Mouse (Mus musculus): ENCODE data around the gene Sgms1. TPM values are rescaled to one million over a fixed set of nuclear protein-coding genes. Genes with fewer than 3 reads are reported as not detected.

Sgms1 gene
- 39.9 TPM for polyA plus RNA-seq (2014; fragmentation: Illumina TruSeq; extraction: RNeasy Lipid Tissue Mini Kit (QIAGEN cat#74804); ENCODE audit: insufficient read depth, low read depth, low replicate concordance)

GRCm38 (mm10) chr19:32389001-32389871 lies at the start of gene Sgms1:
Gene Sgms1, minus strand, starts transcription at chr19:32389714.

GRCm38 (mm10) chr19:32107771-32108306 lies 281.7 kb downstream of the Sgms1 start, which contains the start of gene Asah2:
Gene Asah2, minus strand, starts transcription at chr19:32108211.

Other genes with a start within 250 kb of the Sgms1 start
- gene Rpl9-ps6, start 76.9 kb upstream of the Sgms1 start, polyA plus RNA-seq (2014; fragmentation: Illumina TruSeq; extraction: RNeasy Lipid Tissue Mini Kit (QIAGEN cat#74804); ENCODE audit: insufficient read depth, low read depth, low replicate concordance): 79.8 TPM
- gene Minpp1, start 96.1 kb upstream of the Sgms1 start, polyA plus RNA-seq (2014; fragmentation: Illumina TruSeq; extraction: RNeasy Lipid Tissue Mini Kit (QIAGEN cat#74804); ENCODE audit: insufficient read depth, low read depth, low replicate concordance): 15.7 TPM
- 7.9 TPM for gene Papss2, start 206.1 kb upstream of the Sgms1 start, polyA plus RNA-seq (2014; fragmentation: Illumina TruSeq; extraction: RNeasy Lipid Tissue Mini Kit (QIAGEN cat#74804); ENCODE audit: insufficient read depth, low read depth, low replicate concordance)